Mouse (Mus musculus): ENCODE measurements around the gene Atpif1. TPM values are rescaled to one million over a fixed set of nuclear protein-coding genes. Genes with fewer than 3 reads are reported as not detected.

The Atpif1 gene
- polyA plus RNA-seq, 1 experiment from 2014 or later, result 1,193 TPM

DNA sequence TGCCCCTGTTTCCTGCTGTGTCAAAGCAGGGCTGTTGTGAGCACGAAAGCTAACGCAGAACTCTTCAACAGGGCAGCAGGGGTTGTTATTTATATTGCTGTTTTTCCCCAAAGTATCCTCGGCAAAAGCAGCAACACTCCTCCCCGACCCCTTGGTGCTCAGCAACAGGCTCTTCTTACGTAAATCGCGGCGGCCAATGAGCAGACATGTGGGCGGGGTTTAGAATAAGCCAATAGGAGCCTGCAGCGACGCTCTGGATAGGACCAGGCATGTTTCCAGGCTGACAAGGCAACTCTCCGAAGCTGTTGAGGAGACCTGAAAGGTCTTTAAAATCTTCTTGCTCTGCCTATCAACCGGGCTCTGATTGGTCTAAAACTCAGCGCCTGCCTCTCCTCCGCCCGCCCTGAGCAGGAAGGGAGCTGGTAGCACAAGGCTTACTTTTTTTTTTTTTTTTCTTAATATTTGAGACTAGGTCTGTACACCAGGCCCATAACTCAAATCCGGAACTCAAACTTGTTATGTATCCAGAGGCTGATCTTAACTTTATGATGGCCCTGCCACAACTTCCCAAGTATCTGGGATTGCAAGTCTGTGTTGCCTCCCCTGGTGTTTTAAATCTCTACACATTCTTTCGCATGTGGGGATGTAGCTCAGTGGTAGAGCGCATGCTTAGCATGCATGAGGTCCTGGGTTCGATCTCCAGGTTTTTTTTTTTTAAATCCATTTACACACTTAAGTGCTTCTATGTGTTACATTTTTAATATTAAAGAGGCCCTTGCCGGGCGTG, 17.9 kb downstream of the Atpif1 start:
- peak overlapping the region; percentile 12; the same call in 1 of the 2 replicates for H3K9ac ChIP-seq (ENCODE audit: low read depth, low read length)
- H3K4me1 ChIP-seq (replicated peaks; ENCODE audit: control insufficient read depth, insufficient read depth, low read length), result no peaks in the 10 kb centered on the region
- no peaks in the 10 kb centered on the region for H3K27me3 ChIP-seq (ENCODE audit: control insufficient read depth, insufficient read depth, low read length)
- peak; percentile 90 for ATAC-seq (ENCODE audit: low FRiP score)
- peak overlapping the region; percentile 90 for H3K4me2 ChIP-seq (replicated peaks; ENCODE audit: low read depth, low read length)
- 0 out of 2 replicates have a peak overlapping the region, but pooled peaks have one; percentile 9 for H3K27ac ChIP-seq (ENCODE audit: low read depth, low read length)
- H3K36me3 ChIP-seq (ENCODE audit: control insufficient read depth, insufficient read depth, low read length), result no peaks in the 10 kb centered on the region
- H3K4me3 ChIP-seq (ENCODE audit: low read depth, low read length), result peak overlapping the region; percentile 36
- H3K9me3 ChIP-seq (ENCODE audit: control insufficient read depth, low read length), result no peaks in the 10 kb centered on the region
- DNase-seq (ENCODE audit: low spot score), result peak; percentile 91
- WGBS, result 20% methylated on average over 22 of the region's 22 CpGs

DNA sequence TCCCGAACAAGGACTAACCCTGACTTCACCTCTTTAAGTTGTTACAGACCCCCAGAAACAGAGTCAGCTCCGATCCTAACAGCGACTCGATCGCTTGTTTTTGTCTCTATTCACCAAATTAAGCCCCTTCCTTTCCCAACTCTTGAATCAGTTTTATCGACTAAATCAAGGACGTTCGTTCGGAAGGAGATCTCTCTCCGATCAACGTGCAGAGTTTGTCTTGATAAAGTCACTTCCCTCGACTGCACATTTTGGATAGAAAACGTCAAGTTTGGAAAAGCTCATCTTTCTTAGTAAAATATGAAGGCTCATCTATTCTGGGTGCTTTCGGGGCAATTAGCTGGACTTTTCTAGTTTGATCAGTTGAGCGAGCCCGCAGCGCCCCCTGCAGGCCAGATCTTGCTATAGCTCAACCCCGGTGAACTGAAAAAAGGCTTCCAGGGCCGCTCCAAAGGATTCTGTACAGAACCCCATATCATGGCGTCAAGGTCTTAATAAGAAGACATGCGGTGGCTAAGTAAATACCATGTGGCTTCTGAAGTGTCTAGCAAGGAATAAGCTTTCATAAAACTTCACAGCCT, 18.8 kb downstream of the Atpif1 start:
- no peaks in the 10 kb centered on the region for H3K36me3 ChIP-seq (ENCODE audit: control insufficient read depth, insufficient read depth, low read length)
- H3K4me2 ChIP-seq (replicated peaks; ENCODE audit: low read depth, low read length), result peak overlapping the region; percentile 90
- H3K4me3 ChIP-seq (ENCODE audit: low read depth, low read length), result peak overlapping the region; percentile 36
- no peak overlapping the region for H3K27ac ChIP-seq (ENCODE audit: low read depth, low read length)
- ATAC-seq (ENCODE audit: low FRiP score) (no peak), DNase-seq (ENCODE audit: low spot score) (peak; percentile 93)
- H3K27me3 ChIP-seq (ENCODE audit: control insufficient read depth, insufficient read depth, low read length), result no peaks in the 10 kb centered on the region
- 2% methylated on average over 21 of the region's 21 CpGs for WGBS
- no peaks in the 10 kb centered on the region for H3K4me1 ChIP-seq (replicated peaks; ENCODE audit: control insufficient read depth, insufficient read depth, low read length)
- no peaks in the 10 kb centered on the region for H3K9me3 ChIP-seq (ENCODE audit: control insufficient read depth, low read length)
- peak overlapping the region; percentile 34 for H3K9ac ChIP-seq (ENCODE audit: low read depth, low read length)

DNA sequence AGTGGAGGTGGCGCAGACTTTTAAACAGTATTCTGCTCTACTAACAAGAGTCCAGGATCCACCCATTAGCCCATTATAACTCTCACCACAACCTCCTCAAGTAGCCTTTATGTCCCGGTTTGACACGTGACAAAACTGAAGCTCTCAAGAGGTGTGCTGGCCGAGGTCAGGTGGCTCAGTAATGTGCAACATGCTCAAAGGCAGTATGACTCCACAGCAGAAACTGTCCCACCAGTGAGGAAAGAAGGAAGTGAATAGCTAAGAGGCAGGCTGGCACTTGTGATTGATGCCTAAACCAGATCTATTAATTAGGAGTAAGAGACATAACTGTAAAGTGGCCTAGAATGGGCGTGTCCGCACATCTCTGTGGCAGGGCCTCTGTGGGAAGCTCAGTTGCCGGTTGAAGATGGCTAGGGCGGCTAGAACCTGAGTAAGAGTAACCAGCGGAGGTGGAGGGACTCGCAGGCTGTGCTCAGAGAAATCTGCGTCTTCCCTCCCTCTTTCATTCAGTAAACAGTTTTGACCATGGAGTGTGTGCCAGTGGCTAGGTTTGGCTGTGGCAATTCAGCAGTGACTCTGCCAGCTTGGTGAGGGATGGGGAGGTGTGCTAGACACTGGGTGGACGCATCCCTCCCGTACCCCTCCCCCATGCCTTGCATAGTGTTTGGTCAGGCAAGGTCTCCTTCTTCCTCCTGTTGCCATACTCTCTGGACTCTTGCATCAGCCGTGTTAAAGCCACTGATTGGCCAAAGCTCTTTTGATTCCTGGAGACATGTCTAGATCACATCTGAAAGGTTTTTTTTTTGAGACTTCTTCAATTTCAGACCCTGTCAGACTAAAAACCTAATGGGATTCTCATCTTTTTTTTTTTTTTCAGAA, 19.8 kb downstream of the Atpif1 start:
- Histone ChIP-seq H3K9ac (ENCODE audit: low read depth, low read length) (no peak overlapping the region), H3K4me1 (replicated peaks; ENCODE audit: control insufficient read depth, insufficient read depth, low read length) (peaks cover 3% of the 10 kb centered on the region; the same call in 1 of the 2 replicates), H3K27ac (ENCODE audit: low read depth, low read length) (no peak overlapping the region), H3K27me3 (ENCODE audit: control insufficient read depth, insufficient read depth, low read length) (no peaks in the 10 kb centered on the region), H3K9me3 (ENCODE audit: control insufficient read depth, low read length) (no peaks in the 10 kb centered on the region), H3K4me2 (replicated peaks; ENCODE audit: low read depth, low read length) (no peak overlapping the region), H3K4me3 (ENCODE audit: low read depth, low read length) (no peak overlapping the region), H3K36me3 (ENCODE audit: control insufficient read depth, insufficient read depth, low read length) (no peaks in the 10 kb centered on the region)
- 33% methylated on average over 14 of the region's 14 CpGs for WGBS
- no peak for DNase-seq (ENCODE audit: low spot score)
- ATAC-seq (ENCODE audit: low FRiP score), result no peak

DNA sequence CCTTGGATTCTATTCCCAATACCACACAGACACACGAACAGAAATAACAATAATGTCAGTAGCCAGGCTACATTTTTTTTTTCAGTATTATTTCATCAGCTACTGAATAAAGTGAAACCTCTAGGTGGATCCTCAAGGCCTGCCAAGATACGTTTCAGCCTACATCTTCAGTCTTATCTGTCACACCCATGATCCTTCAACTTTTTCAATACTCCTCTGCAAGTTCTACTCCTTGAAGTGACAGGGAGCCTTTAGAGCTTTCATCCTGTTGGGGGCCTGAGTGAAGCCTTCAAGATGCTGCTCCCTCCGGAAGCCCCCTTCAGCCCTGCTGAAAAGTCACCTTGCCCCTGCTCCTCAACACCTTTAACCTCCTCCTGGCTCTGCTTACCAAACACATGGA, 21.4 kb downstream of the Atpif1 start:
- ATAC-seq (ENCODE audit: low FRiP score) (no peak), DNase-seq (ENCODE audit: low spot score) (no peak)
- no peaks in the 10 kb centered on the region for H3K9me3 ChIP-seq (ENCODE audit: control insufficient read depth, low read length)
- H3K36me3 ChIP-seq (ENCODE audit: control insufficient read depth, insufficient read depth, low read length), result no peaks in the 10 kb centered on the region
- H3K9ac ChIP-seq (ENCODE audit: low read depth, low read length), result no peak overlapping the region
- no peak overlapping the region for H3K4me2 ChIP-seq (replicated peaks; ENCODE audit: low read depth, low read length)
- no peak overlapping the region for H3K4me3 ChIP-seq (ENCODE audit: low read depth, low read length)
- H3K27me3 ChIP-seq (ENCODE audit: control insufficient read depth, insufficient read depth, low read length), result no peaks in the 10 kb centered on the region
- peaks cover 5% of the 10 kb centered on the region; the same call in 1 of the 2 replicates for H3K4me1 ChIP-seq (replicated peaks; ENCODE audit: control insufficient read depth, insufficient read depth, low read length)
- no peak overlapping the region for H3K27ac ChIP-seq (ENCODE audit: low read depth, low read length)
- WGBS, result 79% methylated on average over 3 of the region's 3 CpGs

DNA sequence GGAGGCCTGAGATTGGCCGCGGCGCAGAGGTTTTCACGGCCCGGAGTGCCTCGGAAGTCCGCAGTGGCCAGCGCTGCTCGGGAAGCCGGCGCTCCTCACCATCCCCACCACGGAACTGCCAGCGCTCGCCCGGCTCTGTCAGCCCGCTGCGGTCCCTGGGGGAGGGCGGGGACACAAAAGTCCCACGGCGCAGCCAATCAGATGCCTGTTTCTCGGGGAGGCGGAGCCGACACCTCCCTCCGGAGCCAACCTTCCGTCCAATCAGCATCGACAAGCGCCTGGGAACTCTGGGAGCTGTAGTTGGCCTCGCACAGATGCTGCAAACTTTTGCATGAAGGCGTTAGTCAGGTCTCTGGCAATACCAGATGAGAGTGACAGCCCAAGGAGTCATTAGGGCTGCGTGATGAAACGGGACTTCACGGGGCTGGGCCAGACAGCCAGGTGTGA, 23.1 kb downstream of the Atpif1 start, which contains the start of gene Sesn2:
Gene Sesn2 (minus strand): TSS at position 150 of the 447 bp plus-strand sequence.
- Histone ChIP-seq H3K9ac (ENCODE audit: low read depth, low read length) (peak within 1 kb of the TSS; percentile 58), H3K4me3 (ENCODE audit: low read depth, low read length) (peak within 1 kb of the TSS; percentile 77), H3K27ac (ENCODE audit: low read depth, low read length) (peak within 1 kb of the TSS; percentile 66), H3K9me3 (ENCODE audit: control insufficient read depth, low read length) (no peaks in the 10 kb centered on the region), H3K4me2 (replicated peaks; ENCODE audit: low read depth, low read length) (peak within 1 kb of the TSS; percentile 66), H3K27me3 (ENCODE audit: control insufficient read depth, insufficient read depth, low read length) (no peaks in the 10 kb centered on the region), H3K4me1 (replicated peaks; ENCODE audit: control insufficient read depth, insufficient read depth, low read length) (peaks cover 5% of the 10 kb centered on the region; the same call in 1 of the 2 replicates), H3K36me3 (ENCODE audit: control insufficient read depth, insufficient read depth, low read length) (no peaks in the 10 kb centered on the region)
- DNase-seq (ENCODE audit: low spot score) (peak; percentile 97), ATAC-seq (ENCODE audit: low FRiP score) (peak; percentile 94)
- WGBS, result under 1% methylated on average over 32 of the region's 32 CpGs

DNA sequence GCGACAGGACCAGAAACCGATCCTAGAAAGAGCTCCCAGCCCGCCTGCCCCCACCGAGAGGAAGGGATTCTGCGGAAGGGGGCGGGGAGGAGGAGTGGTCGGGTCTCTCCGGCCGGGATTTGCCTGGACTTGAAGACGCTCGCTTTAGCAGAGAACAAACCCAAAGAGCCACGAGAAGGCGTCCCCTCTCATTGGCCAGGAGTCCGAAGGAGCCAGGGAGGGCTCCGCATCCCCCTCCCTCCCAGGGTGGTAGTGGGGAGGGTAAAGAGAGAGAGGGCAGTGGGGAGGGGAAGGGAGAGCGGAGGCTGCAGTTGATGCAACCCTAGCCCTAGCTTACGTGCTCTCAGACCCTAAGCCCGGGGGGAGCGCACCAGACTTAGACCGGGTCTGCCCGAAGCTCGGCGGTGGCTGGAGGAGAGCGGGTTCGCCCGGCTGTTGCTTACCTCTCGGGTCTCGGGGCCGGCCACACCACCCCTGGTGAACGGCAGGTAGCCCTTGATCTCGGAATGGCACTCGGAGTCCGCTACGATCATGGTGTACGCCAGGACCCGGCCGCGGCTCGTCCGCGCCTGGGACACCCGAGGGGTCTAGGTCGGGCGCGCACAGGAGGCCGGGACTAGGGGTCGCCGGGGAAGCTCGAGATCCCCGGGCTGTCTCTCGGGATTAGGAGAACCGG, 23.7 kb downstream of the Atpif1 start:
- ATAC-seq (ENCODE audit: low FRiP score), result peak; percentile 84

DNA sequence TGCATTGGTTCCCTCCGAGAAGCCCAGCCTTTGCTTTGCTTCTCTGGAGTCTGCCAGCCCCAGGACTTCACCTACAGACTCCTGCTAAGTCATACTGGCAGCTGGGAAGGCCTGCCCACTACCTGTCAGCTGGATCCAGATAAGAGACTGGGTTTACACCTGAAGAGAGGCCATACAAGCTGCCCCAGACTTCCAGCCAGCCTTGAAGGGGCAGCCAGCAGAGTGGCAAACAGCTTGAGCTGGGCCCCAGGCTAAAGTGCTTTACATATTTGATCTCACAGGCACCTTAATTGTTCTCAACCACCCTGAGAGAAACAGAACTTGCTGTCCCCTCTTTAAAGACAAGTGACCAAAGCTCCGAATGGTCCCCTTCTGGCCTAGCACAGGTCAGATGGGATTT, 26.2 kb downstream of the Atpif1 start:
- 37% methylated on average over 2 of the region's 2 CpGs for WGBS
- no peaks in the 10 kb centered on the region for H3K36me3 ChIP-seq (ENCODE audit: control insufficient read depth, insufficient read depth, low read length)

More for the DNA sequence above, 23.7 kb downstream of the Atpif1 start:
- WGBS, result 0% methylated on average over 50 of the region's 52 CpGs
- H3K27ac ChIP-seq (ENCODE audit: low read depth, low read length), result peak overlapping the region; percentile 66
- no peaks in the 10 kb centered on the region for H3K36me3 ChIP-seq (ENCODE audit: control insufficient read depth, insufficient read depth, low read length)
- peak overlapping the region; percentile 77 for H3K4me3 ChIP-seq (ENCODE audit: low read depth, low read length)
- H3K9me3 ChIP-seq (ENCODE audit: control insufficient read depth, low read length), result no peaks in the 10 kb centered on the region
- H3K9ac ChIP-seq (ENCODE audit: low read depth, low read length), result peak overlapping the region; percentile 58
- H3K4me1 ChIP-seq (replicated peaks; ENCODE audit: control insufficient read depth, insufficient read depth, low read length), result peaks cover 5% of the 10 kb centered on the region; the same call in 1 of the 2 replicates
- peak overlapping the region; percentile 66 for H3K4me2 ChIP-seq (replicated peaks; ENCODE audit: low read depth, low read length)
- H3K27me3 ChIP-seq (ENCODE audit: control insufficient read depth, insufficient read depth, low read length), result no peaks in the 10 kb centered on the region
- DNase-seq (ENCODE audit: low spot score), result peak; percentile 86

DNA sequence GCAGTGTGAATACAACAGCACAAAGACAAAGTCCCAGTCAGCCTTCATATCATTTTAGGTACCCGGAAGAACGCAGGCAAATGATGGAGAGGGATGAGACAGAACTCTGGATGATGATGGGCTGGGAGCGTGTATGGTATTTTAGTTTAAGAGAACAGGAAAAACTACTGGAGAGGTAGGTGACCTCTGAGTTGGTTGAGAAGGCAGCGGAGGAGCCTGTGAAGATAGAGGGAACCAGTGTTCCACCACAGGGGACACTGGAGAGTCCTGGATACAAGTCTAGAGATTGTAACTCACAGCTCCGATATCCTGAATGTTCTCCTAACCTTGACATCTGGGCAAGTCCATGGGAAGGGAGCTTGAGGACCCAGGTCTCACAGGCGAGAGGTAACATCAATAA, 27.2 kb downstream of the Atpif1 start:
- Histone ChIP-seq H3K36me3 (ENCODE audit: control insufficient read depth, insufficient read depth, low read length) (no peaks in the 10 kb centered on the region), H3K9me3 (ENCODE audit: control insufficient read depth, low read length) (no peaks in the 10 kb centered on the region), H3K4me3 (ENCODE audit: low read depth, low read length) (no peak overlapping the region), H3K27ac (ENCODE audit: low read depth, low read length) (no peak overlapping the region), H3K4me1 (replicated peaks; ENCODE audit: control insufficient read depth, insufficient read depth, low read length) (peaks cover 5% of the 10 kb centered on the region; the same call in 1 of the 2 replicates), H3K27me3 (ENCODE audit: control insufficient read depth, insufficient read depth, low read length) (no peaks in the 10 kb centered on the region), H3K9ac (ENCODE audit: low read depth, low read length) (no peak overlapping the region), H3K4me2 (replicated peaks; ENCODE audit: low read depth, low read length) (no peak overlapping the region)
- no peak for ATAC-seq (ENCODE audit: low FRiP score)
- WGBS, result 75% methylated on average over 6 of the region's 6 CpGs
- no peak for DNase-seq (ENCODE audit: low spot score)

More for the DNA sequence above, 26.2 kb downstream of the Atpif1 start:
- no peak overlapping the region for H3K4me3 ChIP-seq (ENCODE audit: low read depth, low read length)
- no peaks in the 10 kb centered on the region for H3K9me3 ChIP-seq (ENCODE audit: control insufficient read depth, low read length)
- ATAC-seq (ENCODE audit: low FRiP score) (no peak), DNase-seq (ENCODE audit: low spot score) (no peak)
- H3K4me1 ChIP-seq (replicated peaks; ENCODE audit: control insufficient read depth, insufficient read depth, low read length), result peaks cover 5% of the 10 kb centered on the region; the same call in 1 of the 2 replicates
- H3K27ac ChIP-seq (ENCODE audit: low read depth, low read length), result no peak overlapping the region
- H3K4me2 ChIP-seq (replicated peaks; ENCODE audit: low read depth, low read length), result no peak overlapping the region
- no peak overlapping the region for H3K9ac ChIP-seq (ENCODE audit: low read depth, low read length)
- no peaks in the 10 kb centered on the region for H3K27me3 ChIP-seq (ENCODE audit: control insufficient read depth, insufficient read depth, low read length)
